Mouse (Mus musculus): Measurements from ENCODE around the gene Triap1.
A peak's percentile ranks its signal among the peaks of the same experiment; 100 is the strongest.
"Not testable (repeated sequence)": the region's sequence is repeated elsewhere in the genome, so short reads cannot be mapped to it uniquely, and the experiment has no call there.

Triap1 gene

DNA sequence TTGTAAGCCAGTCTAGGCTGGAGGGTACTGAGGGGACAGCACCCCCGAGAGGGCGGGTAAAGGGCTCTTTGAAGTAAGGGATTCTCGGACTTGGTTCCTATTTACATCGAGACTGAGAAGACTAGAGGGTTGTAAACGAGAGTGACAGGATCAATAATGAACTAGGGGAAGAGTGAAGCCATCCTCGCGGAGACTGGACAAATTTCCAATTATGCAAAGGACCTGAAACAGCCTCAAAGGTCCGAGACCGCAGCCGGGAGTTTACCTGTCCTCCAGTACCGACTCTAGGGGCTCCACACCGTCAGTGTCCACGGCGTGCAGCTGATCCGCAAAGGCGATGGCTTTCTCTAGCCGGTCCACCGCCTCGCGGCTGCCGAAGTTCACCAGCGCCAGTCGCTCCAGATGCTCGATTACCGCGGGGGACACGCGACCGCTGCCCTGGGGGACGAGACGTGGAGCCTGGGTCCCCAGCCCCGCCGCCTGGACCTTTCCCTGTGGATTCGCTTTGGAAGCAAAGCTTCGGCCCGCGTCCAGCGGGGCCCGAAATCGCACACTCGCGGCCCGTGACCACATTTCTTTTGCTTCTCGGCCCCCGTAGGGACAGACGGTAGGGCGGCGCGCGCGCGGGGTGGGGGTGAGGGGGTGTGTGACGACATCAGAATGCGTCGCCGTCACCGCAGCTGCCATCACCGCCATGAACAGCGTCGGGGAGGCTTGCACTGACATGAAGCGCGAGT, at the start of gene Triap1, which contains the start of gene Gatc:
Gene Triap1, plus strand, starts transcription at position 649 of the 737 bp plus-strand sequence.
Gene Gatc, minus strand, starts transcription at position 602 of the 737 bp plus-strand sequence.
- DNase-seq (ENCODE audit: low read depth, low spot score), result peak; percentile 81

DNA sequence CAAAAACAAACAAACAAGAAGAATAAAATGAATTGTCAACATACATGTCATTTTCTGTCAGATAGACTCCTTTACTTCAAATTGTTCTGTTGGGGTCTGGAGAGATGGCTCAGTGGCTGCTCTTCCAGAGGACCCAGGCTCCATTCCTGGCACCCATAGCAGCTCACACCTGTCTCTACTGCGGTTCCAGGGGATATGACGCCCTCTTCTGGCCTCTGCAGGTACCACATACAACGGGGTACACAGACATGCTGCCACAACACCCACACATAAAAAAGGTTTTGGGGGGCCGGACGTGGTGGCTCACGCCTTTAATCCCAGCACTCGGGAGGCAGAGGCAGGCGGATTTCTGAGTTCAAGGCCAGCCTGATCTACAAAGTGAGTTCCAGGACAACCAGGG, 46.9 kb upstream of the Triap1 start:
- no peak for DNase-seq (ENCODE audit: low read depth, low spot score)

- DNase-seq (ENCODE audit: low read depth, low spot score), result no peak
Measured at GRCm38 (mm10) chr5:115296347-115296746, 44.7 kb upstream of the Triap1 start.

DNA sequence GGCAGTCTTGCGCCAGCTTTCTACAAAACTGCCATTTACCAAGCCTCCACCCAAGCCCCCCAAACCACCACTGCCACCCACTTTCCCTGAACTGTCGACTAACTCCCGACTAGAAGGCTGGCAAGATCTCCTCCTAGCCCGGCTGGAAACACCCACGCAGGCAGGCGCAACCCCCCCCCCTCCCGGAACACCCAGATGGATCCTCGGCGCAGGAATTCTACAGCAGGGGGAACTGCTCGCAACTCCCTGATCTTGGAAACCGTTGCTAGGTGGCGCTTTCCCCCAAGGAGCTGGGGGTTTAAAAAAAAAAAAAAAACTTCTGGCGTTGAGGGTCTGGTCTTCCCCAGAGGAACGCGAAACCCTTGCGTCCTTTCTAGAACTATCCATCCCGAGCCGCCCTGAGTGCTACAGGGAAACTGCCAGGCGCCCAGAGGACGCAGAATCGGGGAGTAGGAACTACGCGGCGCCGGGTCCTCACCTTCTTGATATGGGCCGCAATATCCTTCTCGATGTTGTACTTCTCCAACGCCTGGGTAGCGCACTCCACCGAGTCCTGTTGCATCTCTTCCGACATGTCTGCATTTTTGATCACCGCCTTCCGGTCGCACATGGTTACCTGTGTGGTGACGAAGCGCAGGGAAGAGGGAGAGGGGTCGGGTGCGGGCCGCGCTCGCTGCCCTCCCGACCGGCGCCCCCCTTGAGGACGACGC, 40.8 kb upstream of the Triap1 start:
- DNase-seq (ENCODE audit: low read depth, low spot score), result no peak

GRCm38 (mm10) chr5:115300792-115301614, 40.0 kb upstream of the Triap1 start, which contains the start of gene Dynll1:
Gene Dynll1 (minus strand): TSS chr5:115300999.
- peak; percentile 99 for DNase-seq (ENCODE audit: low read depth, low spot score)

GRCm38 (mm10) chr5:115301615-115302014, 39.4 kb upstream of the Triap1 start:
- DNase-seq (ENCODE audit: low read depth, low spot score), result no peak

DNA sequence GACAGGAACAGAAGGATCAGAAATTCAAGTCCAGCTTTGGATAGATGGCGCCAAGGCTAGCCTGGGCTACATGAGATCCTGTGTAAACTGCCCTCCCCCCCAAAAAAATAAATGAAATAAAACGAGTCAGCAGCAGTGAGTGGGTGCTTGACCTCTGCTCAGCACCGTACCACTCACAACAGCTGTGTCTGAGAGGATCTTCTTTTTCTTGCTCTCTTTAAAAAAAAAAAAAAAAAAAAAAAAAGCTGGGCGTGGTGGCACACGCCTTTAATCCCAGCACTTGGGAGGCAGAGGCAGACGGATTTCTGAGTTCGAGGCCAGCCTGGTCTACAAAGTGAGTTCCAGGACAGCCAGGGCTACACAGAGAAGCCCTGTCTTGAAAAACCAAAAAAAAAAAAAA, 38.8 kb upstream of the Triap1 start:
- not testable (repeated sequence) for DNase-seq (ENCODE audit: low read depth, low spot score)

DNA sequence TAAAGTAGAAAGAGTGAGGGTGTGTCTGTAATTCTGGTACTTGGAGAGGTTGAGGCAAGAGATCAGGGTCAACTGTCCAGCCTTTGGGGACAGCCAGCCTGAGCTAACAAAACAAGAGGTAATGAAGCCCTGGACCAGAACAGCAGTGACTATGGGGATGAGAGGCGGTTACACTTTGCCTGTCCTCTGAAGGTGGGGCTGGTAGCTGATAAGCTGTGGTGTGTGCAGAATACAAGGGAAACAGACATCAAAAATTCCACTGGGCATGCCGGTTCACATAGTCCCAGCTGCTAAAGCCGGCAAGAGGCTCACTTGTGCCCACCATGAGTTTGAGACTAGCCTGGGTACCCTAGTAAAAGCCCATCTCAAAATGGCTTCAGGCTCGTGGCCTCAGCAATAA, 28.7 kb upstream of the Triap1 start:
- no peak for DNase-seq (ENCODE audit: low read depth, low spot score)

GRCm38 (mm10) chr5:115312816-115313667, 28.0 kb upstream of the Triap1 start:
- no peak for DNase-seq (ENCODE audit: low read depth, low spot score)

- DNase-seq (ENCODE audit: low read depth, low spot score), result no peak
Measured at GRCm38 (mm10) chr5:115313668-115313943, 27.4 kb upstream of the Triap1 start.

DNA sequence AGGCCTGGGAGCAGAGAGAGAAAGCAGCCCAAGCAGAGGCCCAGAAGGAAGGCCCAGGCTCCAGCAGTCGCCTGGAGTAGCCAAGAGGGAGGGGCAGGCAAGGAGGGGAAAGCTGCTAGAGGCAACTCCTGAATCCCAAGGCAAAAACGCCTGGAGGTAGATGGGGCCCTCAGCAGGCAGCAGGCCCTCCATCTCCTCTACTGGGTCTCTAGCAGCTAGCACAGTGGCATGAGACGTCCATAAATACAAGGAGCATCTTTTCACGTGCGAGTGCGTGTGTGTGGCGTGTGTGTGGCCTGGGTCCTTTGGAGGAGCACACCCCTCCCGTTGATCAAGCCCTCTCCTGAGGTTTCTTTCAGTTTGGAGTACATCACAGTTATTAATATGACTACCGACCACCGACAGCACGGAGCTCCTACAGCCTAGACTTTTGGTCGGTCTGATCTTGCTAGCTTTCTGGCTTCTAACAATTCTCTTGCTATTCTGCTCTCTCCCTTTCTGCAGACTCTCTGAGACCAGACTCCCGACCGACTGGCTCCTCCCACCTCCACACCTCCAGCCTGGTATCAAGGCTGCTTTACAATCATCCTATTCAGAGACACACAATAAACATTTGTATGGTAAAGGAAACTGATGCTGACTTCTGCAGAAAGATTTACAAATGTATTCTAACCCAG, 23.9 kb upstream of the Triap1 start:
- no peak for DNase-seq (ENCODE audit: low read depth, low spot score)

- DNase-seq (ENCODE audit: low read depth, low spot score), result no peak
Measured at GRCm38 (mm10) chr5:115317645-115318328, 23.2 kb upstream of the Triap1 start.

GRCm38 (mm10) chr5:115319004-115319940, 21.8 kb upstream of the Triap1 start:
- no peak for DNase-seq (ENCODE audit: low read depth, low spot score)

- no peak for DNase-seq (ENCODE audit: low read depth, low spot score)
Measured at GRCm38 (mm10) chr5:115326256-115326831, 14.7 kb upstream of the Triap1 start.

DNA sequence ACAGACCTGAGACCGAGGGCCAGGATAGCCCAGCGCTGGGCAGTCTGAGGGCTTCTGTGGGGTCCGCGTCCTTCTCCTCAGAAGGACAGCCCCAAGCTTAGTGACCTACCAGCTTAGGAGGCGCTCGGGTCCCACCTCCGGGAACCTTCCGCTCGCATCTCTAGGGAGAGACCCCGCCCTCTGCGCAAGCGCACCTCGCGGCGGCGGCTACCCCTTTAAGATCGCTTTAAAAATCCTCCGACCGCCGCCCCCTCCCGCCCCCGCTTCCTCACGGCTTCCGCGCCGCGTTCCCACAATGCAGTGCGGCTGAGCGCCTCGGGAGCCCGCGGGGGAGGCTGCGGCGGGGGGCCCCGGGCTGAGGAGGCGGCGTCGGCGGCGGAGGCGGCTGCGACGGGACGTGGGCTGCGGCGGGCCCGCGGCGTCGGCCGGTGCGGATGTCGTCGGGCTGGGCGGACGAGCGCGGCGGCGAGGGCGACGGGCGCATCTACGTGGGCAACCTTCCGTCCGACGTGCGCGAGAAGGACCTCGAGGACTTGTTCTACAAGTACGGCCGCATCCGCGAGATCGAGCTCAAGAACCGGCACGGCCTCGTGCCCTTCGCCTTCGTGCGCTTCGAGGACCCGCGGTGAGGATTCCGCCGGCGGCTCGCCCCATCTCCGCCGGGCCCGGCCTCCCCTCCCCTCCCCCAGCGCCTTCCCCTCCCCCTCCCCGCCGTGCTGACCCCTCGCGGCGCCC, 14.0 kb upstream of the Triap1 start, which contains the start of gene Srsf9:
Gene Srsf9, plus strand, starts transcription at position 303 of the 735 bp plus-strand sequence.
- DNase-seq (ENCODE audit: low read depth, low spot score), result peak; percentile 89

DNA sequence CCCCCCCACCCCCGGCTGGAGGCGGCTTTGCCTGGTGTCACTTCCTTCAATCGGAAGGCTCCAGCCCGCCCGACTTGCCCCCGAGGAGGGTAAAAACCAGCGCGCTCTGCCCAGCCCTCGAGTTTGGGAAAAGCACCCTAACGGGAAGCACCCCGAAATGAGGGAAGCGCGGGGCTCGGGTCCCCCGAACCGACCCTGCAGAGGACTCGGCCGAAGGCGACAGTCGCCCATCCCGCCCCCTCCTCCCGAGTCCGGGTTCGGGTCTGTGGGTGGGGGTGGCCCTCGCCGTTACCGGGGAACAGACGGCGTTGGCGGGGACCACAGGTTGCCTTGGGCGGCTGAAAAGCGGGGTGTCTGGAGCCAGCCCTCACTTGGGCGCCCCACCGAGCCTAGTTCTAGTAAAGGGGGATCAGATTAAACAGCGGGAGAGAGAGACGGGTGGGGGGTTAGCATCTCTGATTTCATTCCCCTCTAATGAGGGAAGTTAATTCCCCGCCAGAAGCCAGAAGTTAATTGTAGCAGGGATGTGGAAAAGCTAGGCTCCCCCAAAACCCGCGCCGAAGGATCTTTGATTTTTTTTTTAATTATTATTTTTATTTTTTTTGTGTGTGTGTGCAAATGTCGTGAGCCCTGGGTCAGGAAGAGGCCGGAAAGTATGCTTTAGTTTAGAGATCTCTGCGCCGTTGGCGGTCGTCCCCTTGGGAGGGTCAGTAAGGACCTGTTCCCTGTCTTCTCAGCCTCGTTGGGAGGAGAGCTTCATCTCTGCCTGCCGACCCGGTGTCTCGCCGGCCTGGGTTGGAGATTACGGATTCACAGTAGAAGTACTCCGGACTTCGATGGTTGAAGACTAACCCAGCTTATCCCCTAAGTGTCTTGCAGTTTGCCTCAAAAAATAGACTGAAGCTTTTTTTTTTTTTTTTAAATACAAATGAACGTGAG, 13.1 kb upstream of the Triap1 start:
- DNase-seq (ENCODE audit: low read depth, low spot score), result no peak

GRCm38 (mm10) chr5:115330955-115331354, 10.1 kb upstream of the Triap1 start:
- no peak for DNase-seq (ENCODE audit: low read depth, low spot score)

Data from embryo, embryonic 11.5 days (tissue).